Mouse (Mus musculus) thymus, adult 2 months (tissue): ENCODE data around the gene C1qtnf5.

ENCODE experiments used
- CTCF ChIP-seq: fragments of 200-500 bp; IDR thresholded peaks from 2 replicates; pipeline ENCODE4 v1.5.1; 2012; ENCODE audit warnings: mild to moderate bottlenecking, control low read depth, low read length, moderate library complexity, borderline replicate concordance; ENCODE audit not compliant: control insufficient read depth, poor library complexity, insufficient read depth; ENCODE audit errors: extremely low read depth
- POLR2A ChIP-seq: fragments of 200-500 bp; IDR thresholded peaks from 2 replicates; pipeline ENCODE4 v1.6.1; 2012; ENCODE audit warnings: mild to moderate bottlenecking, low read length, control low read depth, moderate library complexity; ENCODE audit not compliant: control insufficient read depth, poor library complexity, insufficient read depth; ENCODE audit errors: extremely low read depth

GRCm38 (mm10) chr9:44107557-44108179, 623 bp downstream of the C1qtnf5 start:
- TF ChIP-seq POLR2A (no peak), CTCF (no peak)
